Mouse (Mus musculus) urinary bladder, postnatal 25 days (tissue): ENCODE data around the gene Nt5c2.

Experiments used
- DNase-seq: peaks from one replicate; pipeline ENCODE4 v3.0.0; 2022; ENCODE audit warnings: low spot score

The Nt5c2 gene

GRCm38 (mm10) chr19:46926951-46927350 lies 88.0 kb downstream of the Nt5c2 start:
- no peak for DNase-seq

- no peak for DNase-seq
These were observed 88.6 kb downstream of the Nt5c2 start for GRCm38 (mm10) chr19:46926357-46926756.

GRCm38 (mm10) chr19:46920571-46920970 lies 94.4 kb downstream of the Nt5c2 start:
- no peak for DNase-seq

- DNase-seq: no peak
These were observed 99.4 kb downstream of the Nt5c2 start for GRCm38 (mm10) chr19:46915406-46916080.

- no peak for DNase-seq
These were observed 101.3 kb downstream of the Nt5c2 start for GRCm38 (mm10) chr19:46913626-46914025.

GRCm38 (mm10) chr19:46911492-46911891 lies 103.5 kb downstream of the Nt5c2 start:
- no peak for DNase-seq

- DNase-seq: no peak
These were observed 106.0 kb downstream of the Nt5c2 start for GRCm38 (mm10) chr19:46908977-46909376.

GRCm38 (mm10) chr19:46908207-46908606 lies 106.7 kb downstream of the Nt5c2 start:
- no peak for DNase-seq

- no peak for DNase-seq
These were observed 109.0 kb downstream of the Nt5c2 start for GRCm38 (mm10) chr19:46905971-46906370.

- no peak for DNase-seq
These were observed 109.6 kb downstream of the Nt5c2 start for GRCm38 (mm10) chr19:46905383-46905782.

- no peak for DNase-seq
These were observed 110.0 kb downstream of the Nt5c2 start for GRCm38 (mm10) chr19:46904907-46905306.

- DNase-seq: no peak
These were observed 111.6 kb downstream of the Nt5c2 start for GRCm38 (mm10) chr19:46903379-46903778.

GRCm38 (mm10) chr19:46901323-46901722 lies 113.6 kb downstream of the Nt5c2 start:
- no peak for DNase-seq

- DNase-seq: no peak
These were observed 114.2 kb downstream of the Nt5c2 start for GRCm38 (mm10) chr19:46900786-46901185.

GRCm38 (mm10) chr19:46899871-46900270 lies 115.1 kb downstream of the Nt5c2 start:
- DNase-seq: no peak

- DNase-seq: no peak
These were observed 115.6 kb downstream of the Nt5c2 start for GRCm38 (mm10) chr19:46899306-46899705.

GRCm38 (mm10) chr19:46898222-46898621 lies 116.7 kb downstream of the Nt5c2 start:
- DNase-seq: no peak

GRCm38 (mm10) chr19:46897135-46897534 lies 117.8 kb downstream of the Nt5c2 start:
- DNase-seq: no peak

GRCm38 (mm10) chr19:46893484-46893883 lies 121.5 kb downstream of the Nt5c2 start:
- DNase-seq: no peak

GRCm38 (mm10) chr19:46892856-46893255 lies 122.1 kb downstream of the Nt5c2 start:
- DNase-seq: no peak

- DNase-seq: no peak
These were observed 124.3 kb downstream of the Nt5c2 start for GRCm38 (mm10) chr19:46890657-46891056.

- DNase-seq: no peak
These were observed 125.3 kb downstream of the Nt5c2 start for GRCm38 (mm10) chr19:46889666-46890065.

- DNase-seq: no peak
These were observed 127.0 kb downstream of the Nt5c2 start for GRCm38 (mm10) chr19:46887811-46888527.

- no peak for DNase-seq
These were observed 128.1 kb downstream of the Nt5c2 start for GRCm38 (mm10) chr19:46886826-46887225.
